Mouse (Mus musculus): ENCODE measurements around the gene Ccnd3. TPM values are rescaled to one million over a fixed set of nuclear protein-coding genes. Genes with fewer than 3 reads are reported as not detected.

The Ccnd3 gene
- polyA plus RNA-seq, 2 experiments, result 195 to 379 TPM

GRCm38 (mm10) chr17:47529595-47529994 is 24.7 kb downstream of the Ccnd3 start:
- DNase-seq (ENCODE audit: low read depth in 3 of 3, low spot score in 3 of 3), result no peak
- Histone ChIP-seq H3K4me2 (ENCODE audit: low read depth) (no peak overlapping the region), H3K9me3 (ENCODE audit: control insufficient read depth, low read length) (no peaks in the 10 kb centered on the region), H3K27ac (no peak overlapping the region), H3K4me3 (ENCODE audit: insufficient read depth in 1 of 2, low read depth in 2 of 2, low read length in 2 of 2) (no peak overlapping the region), H3K4me1 (replicated peaks; ENCODE audit: control insufficient read depth in 2 of 2, insufficient read depth in 2 of 2, low read length in 1 of 2) (peaks cover 60 to 63% of the 10 kb centered on the region in 2 experiments), H3K9ac (replicated peaks) (no peak overlapping the region), H3K27me3 (ENCODE audit: control insufficient read depth, insufficient read depth, low read length) (no peaks in the 10 kb centered on the region), H3K36me3 (replicated peaks; ENCODE audit: control insufficient read depth, insufficient read depth, low read depth) (no peaks in the 10 kb centered on the region)
- TF ChIP-seq EP300 (IDR thresholded peaks at IDR 0.05; ENCODE audit: low read depth), result no peak
- no peak for TF ChIP-seq CTCF (IDR thresholded peaks at IDR 0.05; ENCODE audit: low read depth)
- 85% methylated on average over 11 of the region's 11 CpGs for WGBS (ENCODE audit: insufficient replicate concordance)
- ATAC-seq (ENCODE audit: insufficient read depth), result no peak

- Histone ChIP-seq H3K9ac (replicated peaks) (peak overlapping the region; percentile 18), H3K9me3 (ENCODE audit: control insufficient read depth, low read length) (no peaks in the 10 kb centered on the region), H3K27me3 (ENCODE audit: control insufficient read depth, insufficient read depth, low read length) (no peaks in the 10 kb centered on the region), H3K36me3 (replicated peaks; ENCODE audit: control insufficient read depth, insufficient read depth, low read depth) (no peaks in the 10 kb centered on the region), H3K4me2 (ENCODE audit: low read depth) (peak overlapping the region; percentile 57; the same call in 1 of the 2 replicates), H3K4me1 (replicated peaks; ENCODE audit: control insufficient read depth in 2 of 2, insufficient read depth in 2 of 2, low read length in 1 of 2) (peaks cover 72 to 74% of the 10 kb centered on the region in 2 experiments), H3K27ac (peak overlapping the region; percentile 87), H3K4me3 (ENCODE audit: insufficient read depth in 1 of 2, low read depth in 2 of 2, low read length in 2 of 2) (no peak overlapping the region)
- no peak for TF ChIP-seq CTCF (IDR thresholded peaks at IDR 0.05; ENCODE audit: low read depth)
- no peak for TF ChIP-seq EP300 (IDR thresholded peaks at IDR 0.05; ENCODE audit: low read depth)
- DNase-seq (ENCODE audit: low read depth in 3 of 3, low spot score in 3 of 3) (no peak), ATAC-seq (ENCODE audit: insufficient read depth) (no peak)
- WGBS (ENCODE audit: insufficient replicate concordance), result 55% methylated on average over 10 of the region's 10 CpGs
Observed at GRCm38 (mm10) chr17:47531387-47531818, 26.6 kb downstream of the Ccnd3 start.

DNA sequence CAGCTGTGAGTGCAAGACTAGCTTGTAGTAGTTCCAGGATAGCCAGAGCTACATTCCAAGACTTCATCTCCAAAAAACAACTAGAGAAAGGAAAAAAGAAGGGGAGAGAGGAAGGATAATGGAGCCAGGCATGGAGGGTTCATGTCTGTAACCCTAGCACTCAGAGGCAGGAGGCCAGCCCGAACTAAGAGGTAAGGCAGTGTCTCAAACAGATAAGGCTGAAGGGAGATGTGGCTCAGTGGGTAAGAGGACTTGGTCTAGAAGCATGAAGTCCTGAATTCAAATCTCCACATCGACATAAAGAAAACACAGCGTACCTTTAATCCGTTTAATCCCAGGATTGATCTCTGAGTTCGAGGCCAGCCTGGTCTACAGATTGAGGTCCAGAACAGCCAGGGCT is 27.5 kb downstream of the Ccnd3 start:
- TF ChIP-seq EP300 (IDR thresholded peaks at IDR 0.05; ENCODE audit: low read depth) (peak; percentile 61; the same call in 1 of the 2 replicates), CTCF (IDR thresholded peaks at IDR 0.05; ENCODE audit: low read depth) (no peak)
- DNase-seq (ENCODE audit: low read depth in 3 of 3, low spot score in 3 of 3) (peak; percentile 52 to 61 (median 56)), ATAC-seq (ENCODE audit: insufficient read depth) (no peak)
- no peaks in the 10 kb centered on the region for H3K27me3 ChIP-seq (ENCODE audit: control insufficient read depth, insufficient read depth, low read length)
- no peaks in the 10 kb centered on the region for H3K36me3 ChIP-seq (replicated peaks; ENCODE audit: control insufficient read depth, insufficient read depth, low read depth)
- H3K4me2 ChIP-seq (ENCODE audit: low read depth), result peak overlapping the region; percentile 57
- no peaks in the 10 kb centered on the region for H3K9me3 ChIP-seq (ENCODE audit: control insufficient read depth, low read length)
- WGBS (ENCODE audit: insufficient replicate concordance), result 64% methylated on average over 5 of the region's 5 CpGs
- no peak overlapping the region for H3K4me3 ChIP-seq (ENCODE audit: insufficient read depth in 1 of 2, low read depth in 2 of 2, low read length in 2 of 2)
- peak overlapping the region; percentile 55 for H3K9ac ChIP-seq (replicated peaks)
- peaks cover 70 to 73% of the 10 kb centered on the region in 2 experiments for H3K4me1 ChIP-seq (replicated peaks; ENCODE audit: control insufficient read depth in 2 of 2, insufficient read depth in 2 of 2, low read length in 1 of 2)
- peak overlapping the region; percentile 87 for H3K27ac ChIP-seq

GRCm38 (mm10) chr17:47533691-47534090 is 28.8 kb downstream of the Ccnd3 start:
- Histone ChIP-seq H3K4me3 (ENCODE audit: insufficient read depth in 1 of 2, low read depth in 2 of 2, low read length in 2 of 2) (no peak overlapping the region), H3K27ac (peak overlapping the region; percentile 99), H3K4me2 (ENCODE audit: low read depth) (no peak overlapping the region), H3K4me1 (replicated peaks; ENCODE audit: control insufficient read depth in 2 of 2, insufficient read depth in 2 of 2, low read length in 1 of 2) (peaks cover 59 to 67% of the 10 kb centered on the region in 2 experiments), H3K9me3 (ENCODE audit: control insufficient read depth, low read length) (no peaks in the 10 kb centered on the region), H3K36me3 (replicated peaks; ENCODE audit: control insufficient read depth, insufficient read depth, low read depth) (no peaks in the 10 kb centered on the region), H3K9ac (replicated peaks) (no peak overlapping the region; the same call in 1 of the 2 replicates), H3K27me3 (ENCODE audit: control insufficient read depth, insufficient read depth, low read length) (no peaks in the 10 kb centered on the region)
- no peak for ATAC-seq (ENCODE audit: insufficient read depth)
- DNase-seq (ENCODE audit: low read depth in 3 of 3, low spot score in 3 of 3), result no peak
- 93% methylated on average over 13 of the region's 13 CpGs for WGBS (ENCODE audit: insufficient replicate concordance)
- no peak for TF ChIP-seq CTCF (IDR thresholded peaks at IDR 0.05; ENCODE audit: low read depth)
- no peak for TF ChIP-seq EP300 (IDR thresholded peaks at IDR 0.05; ENCODE audit: low read depth)

- Histone ChIP-seq H3K4me1 (replicated peaks; ENCODE audit: control insufficient read depth in 2 of 2, insufficient read depth in 2 of 2, low read length in 1 of 2) (peaks cover 57 to 65% of the 10 kb centered on the region in 2 experiments), H3K27ac (peak overlapping the region; percentile 99), H3K27me3 (ENCODE audit: control insufficient read depth, insufficient read depth, low read length) (no peaks in the 10 kb centered on the region), H3K9ac (replicated peaks) (peak overlapping the region; percentile 76), H3K4me2 (ENCODE audit: low read depth) (peak overlapping the region; percentile 72), H3K9me3 (ENCODE audit: control insufficient read depth, low read length) (no peaks in the 10 kb centered on the region), H3K36me3 (replicated peaks; ENCODE audit: control insufficient read depth, insufficient read depth, low read depth) (no peaks in the 10 kb centered on the region), H3K4me3 (ENCODE audit: insufficient read depth in 1 of 2, low read depth in 2 of 2, low read length in 2 of 2) (peak overlapping the region; percentile 24 to 53)
- DNase-seq (ENCODE audit: low read depth in 3 of 3, low spot score in 3 of 3) (peak; percentile 92 to 94 (median 94)), ATAC-seq (ENCODE audit: insufficient read depth) (peak; percentile 93)
- 7% methylated on average over 9 of the region's 9 CpGs for WGBS (ENCODE audit: insufficient replicate concordance)
- peak; percentile 97 for TF ChIP-seq EP300 (IDR thresholded peaks at IDR 0.05; ENCODE audit: low read depth)
- TF ChIP-seq CTCF (IDR thresholded peaks at IDR 0.05; ENCODE audit: low read depth), result peak; percentile 31; the same call in 1 of the 2 replicates
Observed at GRCm38 (mm10) chr17:47535812-47536236, 31.0 kb downstream of the Ccnd3 start.
